Mouse (Mus musculus): Measurements from ENCODE around the gene Arhgap45. TPM values are rescaled to one million over a fixed set of nuclear protein-coding genes. Genes with fewer than 3 reads are reported as not detected.

Gene Arhgap45
- total RNA-seq, 2 experiments from 2014 or later, result 3.6 to 4.0 TPM

GRCm38 (mm10) chr10:80003374-80004232 is 12.8 kb upstream of the Arhgap45 start:
- no peak for DNase-seq (ENCODE audit: low spot score in 2 of 2)
- intact Hi-C loops (cut with DNase I), result no loop called here

GRCm38 (mm10) chr10:80004233-80004705 is 12.2 kb upstream of the Arhgap45 start:
- DNase-seq (ENCODE audit: low spot score in 2 of 2), result no peak
- intact Hi-C loops (cut with DNase I), result no loop called here

- intact Hi-C loops (cut with DNase I), result no loop called here
Observed at GRCm38 (mm10) chr10:80011740-80012139, 4.7 kb upstream of the Arhgap45 start.

GRCm38 (mm10) chr10:80013609-80014008 is 2.8 kb upstream of the Arhgap45 start:
- DNase-seq (ENCODE audit: low spot score in 2 of 2), result no peak
- intact Hi-C loops (cut with DNase I), result no loop called here

More at GRCm38 (mm10) chr10:80011740-80012139, 4.7 kb upstream of the Arhgap45 start:
- DNase-seq (ENCODE audit: low spot score in 2 of 2), result no peak

- DNase-seq (ENCODE audit: low spot score in 2 of 2), result no peak
- intact Hi-C loops (cut with DNase I), result no loop called here
Observed at GRCm38 (mm10) chr10:80014484-80015290, 1.8 kb upstream of the Arhgap45 start.

GRCm38 (mm10) chr10:80015583-80015982 is 870 bp upstream of the Arhgap45 start:
- intact Hi-C loops (cut with DNase I), result no loop called here
- DNase-seq (ENCODE audit: low spot score in 2 of 2), result no peak

GRCm38 (mm10) chr10:80016931-80017330 is 478 bp downstream of the Arhgap45 start:
- DNase-seq (ENCODE audit: low spot score in 2 of 2), result no peak
- intact Hi-C loops (cut with DNase I), result no loop called here

GRCm38 (mm10) chr10:80017361-80017760 is 908 bp downstream of the Arhgap45 start:
- intact Hi-C loops (cut with DNase I), result no loop called here
- DNase-seq (ENCODE audit: low spot score in 2 of 2), result peak in 1 of 2 experiments; percentile 42

- DNase-seq (ENCODE audit: low spot score in 2 of 2), result no peak
- intact Hi-C loops (cut with DNase I), result no loop called here
Observed at GRCm38 (mm10) chr10:80017771-80018170, 1.3 kb downstream of the Arhgap45 start.

- intact Hi-C loops (cut with DNase I), result no loop called here
- peak in 1 of 2 experiments; percentile 26 for DNase-seq (ENCODE audit: low spot score in 2 of 2)
Observed at GRCm38 (mm10) chr10:80018739-80019297, 2.4 kb downstream of the Arhgap45 start.

GRCm38 (mm10) chr10:80019471-80020131 is 3.1 kb downstream of the Arhgap45 start:
- no peak for DNase-seq (ENCODE audit: low spot score in 2 of 2)
- intact Hi-C loops (cut with DNase I), result no loop called here

- DNase-seq (ENCODE audit: low spot score in 2 of 2), result no peak
- intact Hi-C loops (cut with DNase I), result no loop called here
Observed at GRCm38 (mm10) chr10:80020191-80020590, 3.7 kb downstream of the Arhgap45 start.

- intact Hi-C loops (cut with DNase I), result no loop called here
- no peak for DNase-seq (ENCODE audit: low spot score in 2 of 2)
Observed at GRCm38 (mm10) chr10:80020603-80021319, 4.3 kb downstream of the Arhgap45 start.

- no peak for DNase-seq (ENCODE audit: low spot score in 2 of 2)
- intact Hi-C loops (cut with DNase I), result no loop called here
Observed at GRCm38 (mm10) chr10:80021320-80021641, 4.8 kb downstream of the Arhgap45 start.

GRCm38 (mm10) chr10:80022164-80022563 is 5.7 kb downstream of the Arhgap45 start:
- no peak for DNase-seq (ENCODE audit: low spot score in 2 of 2)
- intact Hi-C loops (cut with DNase I), result no loop called here

GRCm38 (mm10) chr10:80022806-80023205 is 6.4 kb downstream of the Arhgap45 start:
- intact Hi-C loops (cut with DNase I), result no loop called here
- no peak for DNase-seq (ENCODE audit: low spot score in 2 of 2)

GRCm38 (mm10) chr10:80023758-80024157 is 7.3 kb downstream of the Arhgap45 start:
- intact Hi-C loops (cut with DNase I), result no loop called here
- no peak for DNase-seq (ENCODE audit: low spot score in 2 of 2)

- intact Hi-C loops (cut with DNase I), result no loop called here
- DNase-seq (ENCODE audit: low spot score in 2 of 2), result no peak
Observed at GRCm38 (mm10) chr10:80024229-80025043, 8.0 kb downstream of the Arhgap45 start.

GRCm38 (mm10) chr10:80025044-80025347 is 8.5 kb downstream of the Arhgap45 start:
- intact Hi-C loops (cut with DNase I), result no loop called here
- DNase-seq (ENCODE audit: low spot score in 2 of 2), result no peak
